Mouse (Mus musculus): ENCODE data around the gene Omd. TPM values are rescaled to one million over a fixed set of nuclear protein-coding genes. Genes with fewer than 3 reads are reported as not detected.

Omd gene
- polyA plus RNA-seq, 1 experiment from 2014 or later = 0.49 TPM

DNA sequence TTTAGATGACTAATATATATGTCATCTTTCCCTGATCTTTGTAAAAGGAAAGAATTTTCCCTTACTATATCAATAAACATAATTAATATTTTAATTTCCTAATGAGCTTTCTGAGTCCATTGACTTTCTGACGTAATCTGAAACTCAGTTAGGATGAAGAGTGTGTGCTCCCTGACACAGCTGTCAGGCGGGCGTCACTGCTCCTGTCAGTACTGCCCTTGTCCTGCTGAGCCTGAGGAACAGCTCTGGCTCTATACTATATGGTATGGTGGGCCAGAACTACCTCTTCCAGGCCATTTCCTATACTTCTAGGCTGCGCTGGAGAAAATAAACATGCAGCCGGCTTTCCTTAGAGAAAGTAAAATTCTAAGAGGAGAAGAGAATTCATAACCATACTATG lies 27.7 kb upstream of the Omd start:
- Histone ChIP-seq H3K27ac (replicated peaks; ENCODE audit: low read depth, low read length) (no peak overlapping the region), H3K27me3 (ENCODE audit: control insufficient read depth, insufficient read depth, low read length) (no peaks in the 10 kb centered on the region), H3K4me2 (ENCODE audit: low read depth, severe bottlenecking) (no peak overlapping the region), H3K4me1 (ENCODE audit: control insufficient read depth, insufficient read depth, low read length) (no peaks in the 10 kb centered on the region), H3K9me3 (ENCODE audit: control insufficient read depth, low read length) (no peaks in the 10 kb centered on the region), H3K9ac (ENCODE audit: low read length) (no peak overlapping the region), H3K36me3 (ENCODE audit: control insufficient read depth, insufficient read depth, low read length) (no peaks in the 10 kb centered on the region), H3K4me3 (ENCODE audit: low read depth, low read length) (no peak overlapping the region)
- ATAC-seq (ENCODE audit: insufficient number of reproducible peaks, low FRiP score, low TSS enrichment, low read depth) = no peak
- WGBS = 83% methylated on average over 5 of the region's 5 CpGs
- no peak for DNase-seq (ENCODE audit: low spot score)

- no peaks in the 10 kb centered on the region for H3K27me3 ChIP-seq (ENCODE audit: control insufficient read depth, insufficient read depth, low read length)
- H3K9me3 ChIP-seq (ENCODE audit: control insufficient read depth, low read length) = no peaks in the 10 kb centered on the region
- H3K36me3 ChIP-seq (ENCODE audit: control insufficient read depth, insufficient read depth, low read length) = no peaks in the 10 kb centered on the region
- no peaks in the 10 kb centered on the region for H3K4me1 ChIP-seq (ENCODE audit: control insufficient read depth, insufficient read depth, low read length)
- no peak overlapping the region for H3K4me2 ChIP-seq (ENCODE audit: low read depth, severe bottlenecking)
- H3K4me3 ChIP-seq (ENCODE audit: low read depth, low read length) = no peak overlapping the region
- 78% methylated on average over 1 of the region's 1 CpGs for WGBS
- ATAC-seq (ENCODE audit: insufficient number of reproducible peaks, low FRiP score, low TSS enrichment, low read depth) (no peak), DNase-seq (ENCODE audit: low spot score) (no peak)
- no peak overlapping the region for H3K9ac ChIP-seq (ENCODE audit: low read length)
- H3K27ac ChIP-seq (replicated peaks; ENCODE audit: low read depth, low read length) = no peak overlapping the region
These were observed 26.1 kb upstream of the Omd start for GRCm38 (mm10) chr13:49556203-49556602.

GRCm38 (mm10) chr13:49556924-49557323 lies 25.3 kb upstream of the Omd start:
- H3K27me3 ChIP-seq (ENCODE audit: control insufficient read depth, insufficient read depth, low read length) = no peaks in the 10 kb centered on the region
- H3K36me3 ChIP-seq (ENCODE audit: control insufficient read depth, insufficient read depth, low read length) = no peaks in the 10 kb centered on the region
- H3K4me3 ChIP-seq (ENCODE audit: low read depth, low read length) = no peak overlapping the region
- 72% methylated on average over 1 of the region's 1 CpGs for WGBS
- DNase-seq (ENCODE audit: low spot score) (no peak), ATAC-seq (ENCODE audit: insufficient number of reproducible peaks, low FRiP score, low TSS enrichment, low read depth) (no peak)
- H3K4me1 ChIP-seq (ENCODE audit: control insufficient read depth, insufficient read depth, low read length) = no peaks in the 10 kb centered on the region
- no peak overlapping the region for H3K4me2 ChIP-seq (ENCODE audit: low read depth, severe bottlenecking)
- no peak overlapping the region for H3K9ac ChIP-seq (ENCODE audit: low read length)
- H3K9me3 ChIP-seq (ENCODE audit: control insufficient read depth, low read length) = no peaks in the 10 kb centered on the region
- H3K27ac ChIP-seq (replicated peaks; ENCODE audit: low read depth, low read length) = no peak overlapping the region

DNA sequence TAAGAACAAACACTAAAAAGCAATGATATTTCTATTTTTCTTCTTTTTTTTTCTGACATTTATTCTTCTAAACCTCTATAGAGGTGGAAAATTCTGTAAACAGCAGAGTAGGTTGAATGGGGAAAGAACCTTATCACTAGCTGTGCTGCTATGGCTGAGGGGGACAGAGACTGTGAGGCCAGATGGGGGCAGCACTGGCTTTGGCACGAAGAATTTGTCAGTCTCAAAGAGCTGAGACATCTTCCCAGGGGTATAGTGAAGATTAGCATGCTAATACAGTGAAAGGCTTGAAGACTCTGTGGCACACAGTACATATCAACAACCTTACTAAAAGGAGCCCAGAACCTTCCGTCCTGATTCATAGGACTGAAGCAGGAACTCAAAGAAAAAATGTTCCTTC lies 23.1 kb upstream of the Omd start:
- 40% methylated on average over 2 of the region's 2 CpGs for WGBS
- DNase-seq (ENCODE audit: low spot score) = no peak
- no peak overlapping the region for H3K4me3 ChIP-seq (ENCODE audit: low read depth, low read length)
- no peaks in the 10 kb centered on the region for H3K9me3 ChIP-seq (ENCODE audit: control insufficient read depth, low read length)
- no peak for ATAC-seq (ENCODE audit: insufficient number of reproducible peaks, low FRiP score, low TSS enrichment, low read depth)
- no peak overlapping the region for H3K4me2 ChIP-seq (ENCODE audit: low read depth, severe bottlenecking)
- H3K27me3 ChIP-seq (ENCODE audit: control insufficient read depth, insufficient read depth, low read length) = no peaks in the 10 kb centered on the region
- H3K9ac ChIP-seq (ENCODE audit: low read length) = no peak overlapping the region
- no peak overlapping the region for H3K27ac ChIP-seq (replicated peaks; ENCODE audit: low read depth, low read length)
- H3K36me3 ChIP-seq (ENCODE audit: control insufficient read depth, insufficient read depth, low read length) = no peaks in the 10 kb centered on the region
- H3K4me1 ChIP-seq (ENCODE audit: control insufficient read depth, insufficient read depth, low read length) = no peaks in the 10 kb centered on the region

DNA sequence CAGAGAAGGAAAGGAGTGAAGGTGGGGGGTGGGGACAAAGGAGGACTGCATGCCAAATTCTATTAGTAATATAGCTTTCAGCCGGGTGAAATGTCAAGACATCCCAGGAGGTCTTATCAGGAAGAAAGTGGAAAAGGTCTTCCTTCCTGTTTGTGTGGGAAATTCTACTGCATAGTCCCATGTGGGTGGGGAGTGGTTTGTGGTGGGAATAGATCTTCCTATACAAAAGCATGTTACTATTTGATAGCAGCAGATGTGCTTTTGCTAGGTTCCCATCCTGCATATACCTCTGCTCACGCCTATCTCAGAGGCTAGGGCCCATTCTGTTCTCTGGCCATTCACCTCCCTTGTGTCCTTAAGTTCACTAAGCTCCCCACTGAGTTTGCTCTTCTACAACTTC lies 21.4 kb upstream of the Omd start:
- Histone ChIP-seq H3K9ac (ENCODE audit: low read length) (no peak overlapping the region), H3K36me3 (ENCODE audit: control insufficient read depth, insufficient read depth, low read length) (no peaks in the 10 kb centered on the region), H3K4me2 (ENCODE audit: low read depth, severe bottlenecking) (no peak overlapping the region), H3K4me1 (ENCODE audit: control insufficient read depth, insufficient read depth, low read length) (no peaks in the 10 kb centered on the region), H3K4me3 (ENCODE audit: low read depth, low read length) (no peak overlapping the region), H3K9me3 (ENCODE audit: control insufficient read depth, low read length) (no peaks in the 10 kb centered on the region), H3K27me3 (ENCODE audit: control insufficient read depth, insufficient read depth, low read length) (no peaks in the 10 kb centered on the region), H3K27ac (replicated peaks; ENCODE audit: low read depth, low read length) (no peak overlapping the region)
- no peak for ATAC-seq (ENCODE audit: insufficient number of reproducible peaks, low FRiP score, low TSS enrichment, low read depth)
- no peak for DNase-seq (ENCODE audit: low spot score)
- WGBS = 80% methylated on average over 2 of the region's 2 CpGs

DNA sequence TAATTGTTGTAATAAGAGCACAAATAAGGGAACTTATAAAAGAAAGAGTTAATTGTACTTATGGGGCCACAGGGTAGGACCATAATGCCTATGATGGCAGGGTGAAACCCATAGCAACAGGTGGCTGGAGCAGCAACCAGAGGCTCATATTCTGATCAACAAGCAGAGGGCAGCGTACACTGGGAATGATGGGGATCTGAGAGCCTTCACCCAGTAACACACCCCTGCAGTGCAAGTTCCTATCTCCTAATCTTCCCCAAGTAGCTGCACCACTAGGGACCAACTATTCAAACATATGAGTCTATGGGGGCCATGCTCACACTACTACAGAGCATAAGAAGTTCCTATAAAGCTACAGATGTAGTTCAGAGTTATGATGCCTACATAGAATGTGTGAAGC lies 17.9 kb upstream of the Omd start:
- ATAC-seq (ENCODE audit: insufficient number of reproducible peaks, low FRiP score, low TSS enrichment, low read depth) (no peak), DNase-seq (ENCODE audit: low spot score) (no peak)
- H3K36me3 ChIP-seq (ENCODE audit: control insufficient read depth, insufficient read depth, low read length) = no peaks in the 10 kb centered on the region
- no peak overlapping the region for H3K27ac ChIP-seq (replicated peaks; ENCODE audit: low read depth, low read length)
- no peaks in the 10 kb centered on the region for H3K4me1 ChIP-seq (ENCODE audit: control insufficient read depth, insufficient read depth, low read length)
- no peaks in the 10 kb centered on the region for H3K27me3 ChIP-seq (ENCODE audit: control insufficient read depth, insufficient read depth, low read length)
- WGBS = 87% methylated on average over 1 of the region's 1 CpGs
- H3K4me2 ChIP-seq (ENCODE audit: low read depth, severe bottlenecking) = no peak overlapping the region
- no peaks in the 10 kb centered on the region for H3K9me3 ChIP-seq (ENCODE audit: control insufficient read depth, low read length)
- no peak overlapping the region for H3K9ac ChIP-seq (ENCODE audit: low read length)
- H3K4me3 ChIP-seq (ENCODE audit: low read depth, low read length) = no peak overlapping the region

DNA sequence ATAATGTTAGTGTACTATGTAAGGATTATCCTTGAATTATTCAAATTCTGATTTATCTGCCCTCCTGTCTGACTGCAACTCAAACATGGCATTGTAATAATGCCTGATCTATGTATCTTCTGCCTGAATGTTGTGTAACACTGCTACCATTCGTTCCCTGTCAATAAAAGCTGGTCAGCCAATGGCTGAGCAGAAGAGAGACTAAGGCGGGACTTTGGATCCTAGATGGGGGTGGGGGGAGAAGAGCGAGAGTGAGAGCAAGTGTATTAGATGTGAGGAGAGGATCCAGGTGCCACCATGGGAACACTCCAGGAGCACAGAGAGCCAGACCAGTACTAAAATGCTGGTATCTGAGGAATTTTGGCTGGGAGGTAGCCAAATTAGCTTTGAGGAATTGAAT lies 11.9 kb upstream of the Omd start:
- Histone ChIP-seq H3K4me1 (ENCODE audit: control insufficient read depth, insufficient read depth, low read length) (no peaks in the 10 kb centered on the region), H3K4me2 (ENCODE audit: low read depth, severe bottlenecking) (no peak overlapping the region), H3K9ac (ENCODE audit: low read length) (no peak overlapping the region), H3K27ac (replicated peaks; ENCODE audit: low read depth, low read length) (no peak overlapping the region), H3K27me3 (ENCODE audit: control insufficient read depth, insufficient read depth, low read length) (no peaks in the 10 kb centered on the region), H3K36me3 (ENCODE audit: control insufficient read depth, insufficient read depth, low read length) (no peaks in the 10 kb centered on the region), H3K4me3 (ENCODE audit: low read depth, low read length) (no peak overlapping the region), H3K9me3 (ENCODE audit: control insufficient read depth, low read length) (no peaks in the 10 kb centered on the region)
- ATAC-seq (ENCODE audit: insufficient number of reproducible peaks, low FRiP score, low TSS enrichment, low read depth) (no peak), DNase-seq (ENCODE audit: low spot score) (no peak)
- 65% methylated on average over 3 of the region's 3 CpGs for WGBS

- Histone ChIP-seq H3K9me3 (ENCODE audit: control insufficient read depth, low read length) (no peaks in the 10 kb centered on the region), H3K36me3 (ENCODE audit: control insufficient read depth, insufficient read depth, low read length) (no peaks in the 10 kb centered on the region), H3K27me3 (ENCODE audit: control insufficient read depth, insufficient read depth, low read length) (no peaks in the 10 kb centered on the region), H3K4me2 (ENCODE audit: low read depth, severe bottlenecking) (no peak overlapping the region), H3K9ac (ENCODE audit: low read length) (no peak overlapping the region), H3K4me3 (ENCODE audit: low read depth, low read length) (no peak overlapping the region), H3K4me1 (ENCODE audit: control insufficient read depth, insufficient read depth, low read length) (no peaks in the 10 kb centered on the region), H3K27ac (replicated peaks; ENCODE audit: low read depth, low read length) (no peak overlapping the region)
- 94% methylated on average over 2 of the region's 2 CpGs for WGBS
- ATAC-seq (ENCODE audit: insufficient number of reproducible peaks, low FRiP score, low TSS enrichment, low read depth) = no peak
- no peak for DNase-seq (ENCODE audit: low spot score)
These were observed 10.8 kb upstream of the Omd start for GRCm38 (mm10) chr13:49571418-49571817.

GRCm38 (mm10) chr13:49583859-49584258 lies 1.6 kb downstream of the Omd start:
- Histone ChIP-seq H3K27ac (replicated peaks; ENCODE audit: low read depth, low read length) (no peak overlapping the region), H3K4me2 (ENCODE audit: low read depth, severe bottlenecking) (no peak overlapping the region), H3K27me3 (ENCODE audit: control insufficient read depth, insufficient read depth, low read length) (no peaks in the 10 kb centered on the region), H3K9me3 (ENCODE audit: control insufficient read depth, low read length) (no peaks in the 10 kb centered on the region), H3K4me1 (ENCODE audit: control insufficient read depth, insufficient read depth, low read length) (0 out of 2 replicates have a peak, but pooled peaks cover 4% of the 10 kb centered on the region), H3K9ac (ENCODE audit: low read length) (no peak overlapping the region), H3K4me3 (ENCODE audit: low read depth, low read length) (no peak overlapping the region), H3K36me3 (ENCODE audit: control insufficient read depth, insufficient read depth, low read length) (no peaks in the 10 kb centered on the region)
- ATAC-seq (ENCODE audit: insufficient number of reproducible peaks, low FRiP score, low TSS enrichment, low read depth) (no peak), DNase-seq (ENCODE audit: low spot score) (no peak)
